ENCODE assay signal across 27 mouse cellular contexts in the genomic region with DNA sequence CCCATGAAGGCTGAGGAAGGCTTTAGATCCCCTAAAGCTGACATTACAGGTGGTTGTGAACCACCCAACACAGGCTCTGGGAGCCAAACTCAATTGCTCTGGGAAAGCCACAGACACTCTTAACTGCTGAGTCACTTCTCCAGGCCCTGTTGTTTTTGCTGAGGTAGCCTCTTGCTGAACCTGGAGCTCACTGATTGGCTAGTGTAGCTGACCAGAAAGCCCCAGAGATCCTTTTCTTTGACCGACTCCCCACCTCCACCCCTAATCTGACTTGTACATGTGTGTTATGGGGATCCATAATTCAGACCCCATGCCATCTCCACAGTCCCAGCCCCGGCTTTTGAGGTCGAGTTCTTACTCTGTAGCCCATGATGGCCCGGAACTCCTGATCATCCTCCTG.
DNase-seq lines count a peak whose midpoint lies in the region; ATAC-seq and TF ChIP-seq lines count a peak whose summit lies in the region.
"Had no signal": no experiment of that assay in that cellular context is flagged by ENCODE, and none has a peak within 500 bp of the region (broad histone marks: within the 10 kb centered on the region; RNA-seq: fewer than 3 reads in every experiment).

No protein-coding gene starts in this region.

- peak; percentile 86 for ATAC-seq in heart, embryonic 12.5 days (ENCODE audit: insufficient number of reproducible peaks, low FRiP score)
- no peak for ATAC-seq in liver, embryonic 13.5 days (ENCODE audit: low read depth)
- ATAC-seq in liver, embryonic 11.5 days (replicated peaks; ENCODE audit: low FRiP score): no peak
- ATAC-seq: forebrain, embryonic 14.5 days; forebrain, postnatal 0 days; hindbrain, postnatal 0 days; inflammation-experienced regulatory T-cells, adult 6 months; intestine, embryonic 16.5 days had no signal

- no peak overlapping the region for H3K9ac ChIP-seq in heart, embryonic 12.5 days
- no peak overlapping the region for H3K9ac ChIP-seq in liver, embryonic 13.5 days
- no peak overlapping the region for H3K9ac ChIP-seq in liver, embryonic 11.5 days (ENCODE audit: low read depth, low read length)
- H3K9ac ChIP-seq: embryonic facial prominence, embryonic 12.5 days; embryonic facial prominence, embryonic 15.5 days; forebrain, postnatal 0 days; hindbrain, embryonic 14.5 days had no signal

- no peaks in the 10 kb centered on the region for H3K9me3 ChIP-seq in heart, embryonic 12.5 days (replicated peaks)
- no peaks in the 10 kb centered on the region for H3K9me3 ChIP-seq in liver, embryonic 13.5 days (replicated peaks)
- no peaks in the 10 kb centered on the region for H3K9me3 ChIP-seq in liver, embryonic 11.5 days (ENCODE audit: control insufficient read depth, low read length)
- H3K9me3 ChIP-seq: embryonic facial prominence, embryonic 12.5 days; embryonic facial prominence, embryonic 15.5 days had no signal

- H3K4me3 ChIP-seq in heart, embryonic 12.5 days: no peak overlapping the region
- H3K4me3 ChIP-seq in liver, embryonic 13.5 days (replicated peaks): no peak overlapping the region
- H3K4me3 ChIP-seq in liver, embryonic 11.5 days (ENCODE audit: low read depth, low read length): no peak overlapping the region
- H3K4me3 ChIP-seq in layer of hippocampus, adult 2 months: no peak overlapping the region
- H3K4me3 ChIP-seq: embryonic facial prominence, embryonic 12.5 days; embryonic facial prominence, embryonic 15.5 days; gastrocnemius, adult 2 months; heart, adult 2 months had no signal

- WGBS in heart, embryonic 12.5 days: 78% methylated on average over 4 of the region's 4 CpGs
- 56% methylated on average over 4 of the region's 4 CpGs for WGBS in liver, embryonic 13.5 days (ENCODE audit: insufficient replicate concordance)
- 77% methylated on average over 4 of the region's 4 CpGs for WGBS in liver, embryonic 11.5 days

- TF ChIP-seq CTCF in layer of hippocampus, adult 2 months (conservative IDR thresholded peaks at IDR 0.05): no peak

- no peaks in the 10 kb centered on the region for H3K27me3 ChIP-seq in heart, embryonic 12.5 days (replicated peaks)
- no peaks in the 10 kb centered on the region for H3K27me3 ChIP-seq in liver, embryonic 13.5 days
- H3K27me3 ChIP-seq in liver, embryonic 11.5 days (replicated peaks; ENCODE audit: control insufficient read depth, insufficient read depth, low read length): no peaks in the 10 kb centered on the region
- H3K27me3 ChIP-seq: embryonic facial prominence, embryonic 12.5 days; embryonic facial prominence, embryonic 15.5 days had no signal

- DNase-seq in heart, adult 18-20 months: no peak
- DNase-seq in liver, embryonic 13.5 days: peak; percentile 3
- no peak for DNase-seq in liver, embryonic 11.5 days (ENCODE audit: low spot score)
- DNase-seq in 416B (ENCODE audit: low read depth): peak; percentile 7
- peak; percentile 61 for DNase-seq in NIH3T3 (ENCODE audit: low read depth)
- DNase-seq in ovary, postnatal 36 days (ENCODE audit: low spot score): no peak
- DNase-seq in layer of hippocampus, adult 2 months (ENCODE audit: low spot score in 2 of 2): no peak
- DNase-seq: adrenal gland, adult 2 months; adrenal gland, postnatal 14 days; cerebellum, adult 11 months; cerebellum, adult 2 months; cerebellum, adult 9-11 months; cerebellum, postnatal 25 days; forebrain, postnatal 0 days; gastrocnemius, adult 2 months; gastrocnemius, postnatal 14 days; heart, adult 2 months; heart, postnatal 4 days had no signal

- H3K4me1 ChIP-seq in heart, embryonic 12.5 days (replicated peaks): peaks cover 13% of the 10 kb centered on the region; the same call in 1 of the 2 replicates
- H3K4me1 ChIP-seq in liver, embryonic 13.5 days (replicated peaks): no peaks in the 10 kb centered on the region
- H3K4me1 ChIP-seq in liver, embryonic 11.5 days (replicated peaks; ENCODE audit: control insufficient read depth, insufficient read depth, low read length): no peaks in the 10 kb centered on the region

- H3K36me3 ChIP-seq in heart, embryonic 12.5 days: no peaks in the 10 kb centered on the region
- no peaks in the 10 kb centered on the region for H3K36me3 ChIP-seq in liver, embryonic 13.5 days
- no peaks in the 10 kb centered on the region for H3K36me3 ChIP-seq in liver, embryonic 11.5 days (ENCODE audit: control insufficient read depth, insufficient read depth, low read length)
- H3K36me3 ChIP-seq: embryonic facial prominence, embryonic 12.5 days; embryonic facial prominence, embryonic 15.5 days; G1E had no signal

- no peak overlapping the region for H3K4me2 ChIP-seq in heart, embryonic 12.5 days
- H3K4me2 ChIP-seq in liver, embryonic 13.5 days: no peak overlapping the region
- H3K4me2 ChIP-seq in liver, embryonic 11.5 days: no peak overlapping the region
- H3K4me2 ChIP-seq: embryonic facial prominence, embryonic 12.5 days; embryonic facial prominence, embryonic 15.5 days; hindbrain, embryonic 14.5 days had no signal

- no peak overlapping the region for H3K27ac ChIP-seq in heart, embryonic 12.5 days (ENCODE audit: poor library complexity, severe bottlenecking)
- no peak overlapping the region for H3K27ac ChIP-seq in liver, embryonic 13.5 days
- no peak overlapping the region for H3K27ac ChIP-seq in liver, embryonic 11.5 days (ENCODE audit: low read depth, low read length)
- no peak overlapping the region for H3K27ac ChIP-seq in layer of hippocampus, adult 2 months
- H3K27ac ChIP-seq: embryonic facial prominence, embryonic 12.5 days; embryonic facial prominence, embryonic 15.5 days; gastrocnemius, adult 2 months; heart, adult 2 months; hindbrain, embryonic 14.5 days; hindbrain, postnatal 0 days had no signal

Comparison
In these comparisons a context has a peak if more than half of its experiments do, and no peak if none do; other contexts are left out.
1. DNase-seq: peak in liver, embryonic 13.5 days (single experiment), 416B (single experiment) and NIH3T3 (single experiment); none in heart, adult 18-20 months (0 of 2), liver, embryonic 11.5 days (single experiment), ovary, postnatal 36 days (single experiment) and layer of hippocampus, adult 2 months (0 of 2).